Mouse (Mus musculus) CD4-positive helper T cell, adult 2 months (primary cell): ENCODE data around the gene Gm20838.
"Not testable (repeated sequence)": the region's sequence is repeated elsewhere in the genome, so short reads cannot be mapped to it uniquely, and the experiment has no call there.

Source experiments
- DNase-seq: peaks from one replicate; pipeline ENCODE4 v3.0.0-alpha.2; 2012; ENCODE audit warnings: low read depth, missing footprints, low spot score

Gm20838 gene

GRCm38 (mm10) chrY:33543064-33543463 is at the start of gene Gm20838:
Gene Gm20838 (minus strand): TSS chrY:33543164.
- not testable (repeated sequence) for DNase-seq
